Mouse (Mus musculus) embryonic fibroblast, embryonic 13.5 days (primary cell): ENCODE measurements around the gene Crtc1.

Experiments
- CTCF ChIP-seq: IDR thresholded peaks from 2 replicates; pipeline ENCODE4 v1.5.1; 2011; ENCODE audit warnings: mild to moderate bottlenecking, control low read depth, low read length, moderate library complexity, borderline replicate concordance; ENCODE audit not compliant: insufficient read depth
- POLR2A ChIP-seq: IDR thresholded peaks from 2 replicates; pipeline ENCODE4 v1.6.1; 2011; ENCODE audit warnings: low read depth, mild to moderate bottlenecking, control low read depth, low read length, moderate library complexity

DNA sequence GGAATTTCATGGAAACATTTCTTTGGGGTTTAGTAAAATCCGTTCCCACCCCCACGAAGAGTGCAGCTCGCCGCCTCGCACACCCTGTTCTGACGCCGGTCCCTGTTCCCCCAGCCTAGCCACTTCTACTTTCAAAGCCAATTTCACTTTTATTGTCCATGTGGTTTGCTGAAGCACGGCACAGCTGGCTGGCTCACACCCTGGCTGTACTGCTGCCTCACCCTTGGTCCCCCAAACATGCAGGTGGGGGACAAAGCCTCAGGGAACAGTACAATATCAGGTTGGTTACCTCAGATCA, 23.1 kb upstream of the Crtc1 start:
- TF ChIP-seq POLR2A (no peak), CTCF (no peak)
